Mouse (Mus musculus): ENCODE measurements around the gene Inpp5d.

DNA sequence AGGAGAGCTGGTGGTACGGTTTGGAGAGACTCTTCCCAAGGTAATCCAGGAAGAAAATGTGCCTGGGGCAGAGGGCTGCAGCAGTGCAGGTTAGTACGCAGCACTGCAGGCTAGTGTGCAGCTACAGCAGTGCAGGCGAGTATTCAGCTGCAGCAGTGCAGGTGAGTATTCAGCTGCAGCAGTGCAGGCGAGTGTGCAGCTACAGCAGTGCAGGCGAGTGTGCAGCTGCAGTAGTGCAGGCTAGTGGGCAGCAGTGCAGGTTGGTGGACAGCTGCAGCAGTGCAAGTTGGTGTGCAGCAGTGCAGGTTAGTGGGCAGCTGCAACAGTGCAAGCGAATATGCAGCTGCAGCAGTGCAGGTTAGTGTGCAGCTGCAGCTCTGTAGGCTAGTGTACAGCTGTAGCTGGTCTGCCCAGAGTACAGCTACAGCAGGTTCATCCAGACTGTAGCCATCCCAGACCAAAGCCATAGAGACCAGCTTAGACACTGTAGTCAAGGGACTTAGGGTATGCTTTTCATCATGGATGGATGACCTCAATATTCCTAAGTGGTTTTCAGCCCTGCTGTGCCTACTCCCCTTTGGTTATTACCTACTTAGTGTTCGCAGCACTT lies 89.7 kb downstream of the Inpp5d start:
- TF ChIP-seq GATA1 (IDR thresholded peaks at IDR 0.05; ENCODE audit: low read length) (no peak), TAL1 (IDR thresholded peaks at IDR 0.05; ENCODE audit: low read length) (no peak)

All from erythroblast, embryonic 14.5 days (primary cell).